Mouse (Mus musculus) kidney, postnatal 10 days (tissue): ENCODE data around the gene Gm45808.
A peak's percentile ranks its signal among the peaks of the same experiment; 100 is the strongest.
"Not testable (repeated sequence)": the region's sequence is repeated elsewhere in the genome, so short reads cannot be mapped to it uniquely, and the experiment has no call there.

Experiments used
- DNase-seq: peaks from one replicate; pipeline ENCODE4 v3.0.0; 2021; ENCODE audit warnings: mixed read lengths

Gene Gm45808

GRCm38 (mm10) chr7:45486761-45487415 lies at the start of gene Gm45808:
Gene Gm45808 (minus strand): TSS chr7:45486811.
- DNase-seq: no peak

GRCm38 (mm10) chr7:45535676-45536075 lies 49.1 kb upstream of the Gm45808 start:
- no peak for DNase-seq

- peak; percentile 58 for DNase-seq
Measured at GRCm38 (mm10) chr7:45530643-45531042, 44.0 kb upstream of the Gm45808 start.

GRCm38 (mm10) chr7:45529461-45529860 lies 42.9 kb upstream of the Gm45808 start:
- peak; percentile 67 for DNase-seq

- DNase-seq: not testable (repeated sequence)
Measured at GRCm38 (mm10) chr7:45527169-45527568, 40.6 kb upstream of the Gm45808 start.

- DNase-seq: no peak
Measured at GRCm38 (mm10) chr7:45526474-45527120, 40.0 kb upstream of the Gm45808 start.

- DNase-seq: peak; percentile 97
Measured at GRCm38 (mm10) chr7:45525809-45526473, 39.3 kb upstream of the Gm45808 start, which contains the start of the genes Ppp1r15a and Plekha4. Gene Ppp1r15a (minus strand): TSS chr7:45526268. Gene Plekha4 (plus strand): TSS chr7:45526330.

GRCm38 (mm10) chr7:45524841-45525621 lies 38.4 kb upstream of the Gm45808 start:
- DNase-seq: peak; percentile 37

GRCm38 (mm10) chr7:45523678-45524170 lies 37.1 kb upstream of the Gm45808 start:
- DNase-seq: peak; percentile 15

- DNase-seq: peak; percentile 37
Measured at GRCm38 (mm10) chr7:45522957-45523676, 36.5 kb upstream of the Gm45808 start.

GRCm38 (mm10) chr7:45522194-45522752 lies 35.7 kb upstream of the Gm45808 start:
- no peak for DNase-seq

GRCm38 (mm10) chr7:45521728-45522184 lies 35.1 kb upstream of the Gm45808 start:
- peak; percentile 93 for DNase-seq

- no peak for DNase-seq
Measured at GRCm38 (mm10) chr7:45520605-45521004, 34.0 kb upstream of the Gm45808 start.

GRCm38 (mm10) chr7:45519345-45520120 lies 32.9 kb upstream of the Gm45808 start:
- no peak for DNase-seq

- DNase-seq: no peak
Measured at GRCm38 (mm10) chr7:45518618-45519017, 32.0 kb upstream of the Gm45808 start.

GRCm38 (mm10) chr7:45516846-45517245 lies 30.2 kb upstream of the Gm45808 start:
- DNase-seq: not testable (repeated sequence)

- no peak for DNase-seq
Measured at GRCm38 (mm10) chr7:45515436-45515835, 28.8 kb upstream of the Gm45808 start.

GRCm38 (mm10) chr7:45514411-45514810 lies 27.8 kb upstream of the Gm45808 start:
- DNase-seq: no peak

- peak; percentile 96 for DNase-seq
Measured at GRCm38 (mm10) chr7:45509912-45510787, 23.5 kb upstream of the Gm45808 start, which contains the start of gene Nucb1. Gene Nucb1 (minus strand): TSS chr7:45510406.
